Mouse (Mus musculus) heart, postnatal 0 days (tissue): ENCODE data around the gene Tex11.

Experiments used
- CTCF ChIP-seq: IDR thresholded peaks from 2 replicates; pipeline ENCODE4 v1.5.1; 2016; ENCODE audit warnings: antibody characterized with exemption, control low read depth, low read depth
- EP300 ChIP-seq: IDR thresholded peaks from 2 replicates; pipeline ENCODE4 v1.6.1; 2016; ENCODE audit warnings: antibody characterized with exemption, low read depth

DNA sequence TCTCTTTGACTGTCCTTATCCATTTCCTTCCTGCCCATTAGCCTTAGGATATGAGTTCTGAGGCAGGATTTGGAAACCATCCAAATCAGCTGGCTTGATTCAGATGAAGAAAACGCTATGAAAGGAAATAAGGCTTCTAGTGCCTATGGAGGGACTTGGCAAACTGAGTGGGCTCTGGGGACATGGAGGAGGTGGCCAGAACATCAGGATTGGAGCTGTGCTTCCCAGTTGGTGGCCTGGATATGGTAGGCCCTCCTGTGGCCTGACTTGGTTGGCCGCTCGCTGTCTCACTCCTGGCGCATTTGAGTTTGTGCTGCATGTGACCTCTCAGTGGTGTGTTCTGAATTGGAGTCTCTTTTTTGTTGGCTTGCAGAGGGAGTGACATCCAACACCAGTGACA is 248.3 kb downstream of the Tex11 start:
- no peak for TF ChIP-seq EP300
- TF ChIP-seq CTCF: no peak
